Mouse (Mus musculus) lung, postnatal 4 days (tissue): ENCODE measurements around the gene Usp35.
A peak's percentile ranks its signal among the peaks of the same experiment; 100 is the strongest.

Experiments
- DNase-seq, 2 experiments: peaks; one replicate each; pipeline ENCODE4 v3.0.0; 2021

Usp35 gene

GRCm38 (mm10) chr7:97313364-97313995 lies 18.3 kb downstream of the Usp35 start:
- DNase-seq: peak in 1 of 2 experiments; percentile 13

GRCm38 (mm10) chr7:97312856-97313255 lies 19.0 kb downstream of the Usp35 start:
- peak in 1 of 2 experiments; percentile 13 for DNase-seq

DNA sequence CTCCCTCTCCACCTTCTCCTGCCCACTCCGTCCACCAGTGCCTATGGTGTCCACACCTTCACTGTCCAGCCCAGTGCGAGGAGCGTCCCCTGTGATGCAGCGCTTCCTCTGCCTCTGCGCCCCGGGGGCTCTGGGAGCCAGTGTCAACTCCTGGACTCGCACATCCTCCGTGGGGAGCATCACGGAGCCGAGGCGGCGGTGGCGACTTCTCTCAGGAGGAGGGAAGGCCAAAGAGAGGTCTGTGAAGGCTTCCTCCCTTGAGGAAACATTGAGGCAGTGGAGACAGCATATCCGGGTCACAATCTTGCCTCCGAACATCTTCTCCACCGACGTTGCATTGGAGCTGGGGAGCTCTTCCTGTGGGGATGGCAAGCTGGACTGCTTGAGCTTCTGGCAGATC lies 19.6 kb downstream of the Usp35 start:
- no peak for DNase-seq

DNA sequence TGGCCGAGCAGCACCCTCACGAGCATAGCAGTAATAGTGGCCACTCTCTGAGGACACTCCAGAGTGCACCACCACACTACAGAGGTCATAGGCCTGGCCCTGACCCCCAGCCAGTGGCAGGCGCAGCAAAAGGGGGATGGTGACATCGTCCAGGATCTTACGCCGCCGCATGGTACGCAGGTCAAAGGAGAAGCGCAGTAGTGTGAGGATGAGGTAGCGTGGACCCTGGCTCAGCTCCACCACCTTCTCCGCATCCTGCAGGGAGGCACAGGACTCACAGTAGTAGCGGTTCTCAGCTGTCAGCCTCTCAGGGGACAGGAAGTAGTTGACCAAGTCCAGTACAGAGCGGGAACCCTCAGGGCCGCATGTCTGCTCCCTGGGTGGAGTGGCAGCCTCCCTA lies 20.2 kb downstream of the Usp35 start:
- DNase-seq: peak in 1 of 2 experiments; percentile 15

- DNase-seq: no peak
Observed at GRCm38 (mm10) chr7:97310341-97310635, 21.5 kb downstream of the Usp35 start.

- DNase-seq: no peak
Observed at GRCm38 (mm10) chr7:97309461-97310340, 22.1 kb downstream of the Usp35 start.

GRCm38 (mm10) chr7:97307546-97307945 lies 24.3 kb downstream of the Usp35 start:
- DNase-seq: no peak

DNA sequence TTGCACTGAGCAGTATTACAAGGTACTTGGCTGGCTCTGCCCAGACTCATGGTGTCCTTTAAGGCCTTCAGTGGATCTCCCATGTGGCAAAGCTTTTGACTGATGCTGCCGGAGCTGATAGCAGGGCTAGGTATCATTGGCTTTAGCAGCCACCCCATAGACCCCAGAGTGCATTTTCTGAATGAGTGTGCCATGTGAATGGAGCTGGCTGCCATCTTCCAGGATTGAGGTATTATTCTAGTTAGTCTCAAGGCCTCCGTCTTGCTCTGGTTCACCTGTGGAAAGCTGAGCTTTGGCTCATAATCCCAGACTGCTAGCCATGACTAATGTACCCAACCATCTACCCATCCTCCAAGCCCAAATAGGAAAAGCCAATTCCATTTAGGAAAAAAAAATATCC lies 25.0 kb downstream of the Usp35 start:
- DNase-seq: no peak

DNA sequence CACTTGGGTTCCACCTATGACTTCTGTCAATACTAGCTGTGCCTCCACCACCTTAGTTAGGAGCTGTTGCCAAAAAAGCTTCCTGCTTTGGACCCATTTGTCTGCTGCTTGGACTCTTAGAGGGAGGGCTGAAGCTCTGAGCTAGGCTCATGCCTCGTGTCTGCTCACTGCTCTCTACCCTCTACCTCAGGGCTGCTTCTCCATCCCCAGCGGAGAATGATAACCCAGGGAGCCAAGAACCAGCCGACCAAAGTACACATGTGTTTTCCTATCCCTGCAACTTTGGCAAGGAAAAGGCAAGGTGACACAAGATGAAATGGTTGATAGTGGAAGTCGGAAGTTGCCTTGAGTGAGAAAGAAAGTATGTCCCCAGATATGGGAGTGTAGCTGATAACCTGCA lies 26.6 kb downstream of the Usp35 start:
- no peak for DNase-seq

DNA sequence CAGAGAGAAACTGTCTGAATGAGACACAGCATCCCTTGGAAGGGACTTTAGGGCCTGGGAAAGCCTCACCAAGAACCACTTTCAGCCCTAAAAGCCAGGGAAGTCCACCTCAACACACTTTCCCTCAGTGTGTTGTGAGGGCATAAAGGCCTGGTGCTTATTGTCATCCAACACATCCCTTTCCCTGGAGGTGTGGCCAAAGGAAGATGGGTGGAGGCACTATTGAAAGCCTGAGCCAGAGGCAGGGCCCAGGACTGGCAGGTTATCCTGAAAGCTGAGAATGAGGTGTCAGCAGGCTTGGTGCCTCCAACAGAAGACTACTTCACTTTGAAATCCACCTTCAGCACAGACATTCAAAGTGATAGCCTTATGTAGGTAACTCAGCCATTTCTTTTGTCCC lies 27.3 kb downstream of the Usp35 start:
- DNase-seq: no peak

DNA sequence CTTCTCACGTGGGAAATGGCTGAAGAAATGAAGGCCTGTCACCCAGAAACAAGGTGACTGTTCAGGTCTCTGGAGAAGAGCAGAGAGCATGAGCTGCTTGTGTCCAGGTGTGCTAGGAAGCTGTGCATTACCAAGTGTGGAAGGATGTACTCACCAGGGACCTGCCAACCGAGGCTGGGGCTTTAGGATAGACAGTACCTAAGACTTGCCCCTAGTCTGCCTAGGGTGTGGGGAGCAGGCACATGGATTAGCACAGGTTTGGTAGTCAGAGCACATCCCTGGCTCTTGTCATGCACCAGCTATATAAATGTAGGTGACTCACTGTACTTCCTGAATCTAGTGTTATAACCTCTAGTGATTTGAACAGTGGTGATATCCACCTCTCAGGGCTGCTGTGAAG lies 28.2 kb downstream of the Usp35 start:
- peak in 1 of 2 experiments; percentile 2 for DNase-seq

DNA sequence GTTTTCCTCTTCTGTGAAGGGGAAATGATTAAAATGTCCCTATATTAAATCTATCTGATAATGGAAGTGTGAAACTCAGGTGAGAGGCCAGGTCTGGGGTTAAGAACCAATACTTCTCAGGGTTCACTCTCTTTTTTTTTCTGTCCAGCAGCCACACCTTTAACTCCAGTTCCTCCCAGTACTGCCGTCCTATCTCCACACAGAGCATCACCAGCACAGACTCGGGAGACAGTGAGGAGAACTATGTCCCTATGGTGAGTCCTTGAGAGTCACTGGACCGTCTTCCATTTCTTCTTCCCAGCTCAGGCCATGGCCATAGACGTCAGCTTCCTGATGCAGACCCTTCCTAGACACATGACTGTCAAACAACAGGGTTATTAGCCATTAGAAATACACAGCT lies 28.9 kb downstream of the Usp35 start:
- peak in 1 of 2 experiments; percentile 2 for DNase-seq

DNA sequence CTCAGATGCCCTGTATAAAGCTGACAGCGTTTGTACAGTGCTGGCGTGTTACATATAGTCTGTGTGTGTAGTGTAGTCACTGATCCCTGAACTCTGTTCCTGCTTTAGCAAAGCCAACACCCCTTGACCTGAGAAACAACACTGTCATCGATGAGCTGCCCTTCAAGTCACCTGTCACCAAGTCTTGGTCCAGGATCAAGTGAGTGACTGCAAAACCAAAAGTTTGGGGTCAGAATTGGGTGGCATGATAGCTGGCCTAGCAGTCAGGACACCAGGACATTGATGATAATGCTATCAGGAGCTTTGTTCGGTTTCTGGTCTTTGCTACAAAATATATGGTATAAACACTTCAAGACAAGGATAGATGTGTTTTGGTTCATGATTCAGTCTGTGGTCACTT lies 29.6 kb downstream of the Usp35 start:
- DNase-seq: no peak

GRCm38 (mm10) chr7:97301321-97301720 lies 30.5 kb downstream of the Usp35 start:
- no peak for DNase-seq

DNA sequence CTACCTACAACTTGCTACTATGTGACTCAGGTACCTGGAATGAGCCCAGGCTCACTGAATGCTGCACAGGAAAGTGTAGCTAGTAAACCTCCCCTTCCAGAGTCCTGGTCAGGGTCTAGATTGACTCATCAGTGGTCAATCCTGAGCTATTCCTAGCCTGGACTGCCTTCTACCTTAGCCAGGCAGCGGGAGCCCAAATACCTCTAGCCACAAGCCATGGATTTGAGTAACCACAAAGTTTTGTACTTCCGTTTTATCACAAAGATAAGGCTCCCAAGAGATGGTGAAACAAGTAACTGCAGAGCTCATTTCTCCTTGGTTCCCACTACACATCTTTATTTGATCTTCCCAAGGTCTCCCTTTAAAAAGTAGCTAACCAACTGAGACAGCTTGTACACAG lies 30.9 kb downstream of the Usp35 start:
- no peak for DNase-seq

- no peak for DNase-seq
Observed at GRCm38 (mm10) chr7:97298943-97299342, 32.9 kb downstream of the Usp35 start.

GRCm38 (mm10) chr7:97298279-97298678 lies 33.5 kb downstream of the Usp35 start:
- DNase-seq: no peak

- DNase-seq: peak in 1 of 2 experiments; percentile 71
Observed at GRCm38 (mm10) chr7:97297466-97297865, 34.4 kb downstream of the Usp35 start.

DNA sequence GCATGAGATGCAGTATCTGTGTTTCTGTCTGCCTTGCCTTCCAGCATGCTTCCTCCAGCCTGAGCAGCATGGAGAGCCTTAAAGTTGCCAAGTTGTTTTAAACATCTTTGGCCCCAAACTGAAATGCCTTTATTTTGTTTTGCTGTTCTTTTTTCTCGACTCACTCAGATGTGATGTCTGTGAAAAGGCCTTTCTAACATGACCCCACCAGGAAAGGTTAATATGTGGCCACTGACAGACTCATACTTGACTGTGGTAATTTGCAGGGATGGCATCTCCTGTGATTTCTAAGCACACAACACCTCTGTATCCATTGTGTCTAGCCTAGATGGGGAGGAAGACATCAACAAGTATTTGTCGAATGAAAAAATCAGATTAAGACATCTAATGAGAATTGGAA lies 34.8 kb downstream of the Usp35 start:
- DNase-seq: no peak

DNA sequence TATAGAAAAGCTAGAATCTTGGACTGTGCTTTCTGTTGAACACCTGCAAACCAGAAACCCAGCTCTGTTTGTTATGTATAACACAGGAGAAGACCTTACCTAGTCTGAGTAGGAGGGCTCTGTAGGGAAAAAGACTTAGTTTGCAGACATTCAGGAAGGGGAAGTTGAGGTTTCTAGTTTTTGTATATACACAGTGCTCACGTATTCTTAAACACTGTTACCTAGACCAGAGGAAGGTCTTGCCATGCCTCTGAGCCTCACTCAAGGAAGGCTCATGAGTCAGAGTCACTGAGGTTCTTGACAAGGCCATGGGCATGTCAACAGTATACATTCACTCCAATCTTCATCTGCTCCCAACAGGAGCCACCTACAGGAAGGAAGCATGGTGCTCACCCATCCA lies 60.8 kb downstream of the Usp35 start:
- no peak for DNase-seq

GRCm38 (mm10) chr7:97270367-97270766 lies 61.5 kb downstream of the Usp35 start:
- no peak for DNase-seq

DNA sequence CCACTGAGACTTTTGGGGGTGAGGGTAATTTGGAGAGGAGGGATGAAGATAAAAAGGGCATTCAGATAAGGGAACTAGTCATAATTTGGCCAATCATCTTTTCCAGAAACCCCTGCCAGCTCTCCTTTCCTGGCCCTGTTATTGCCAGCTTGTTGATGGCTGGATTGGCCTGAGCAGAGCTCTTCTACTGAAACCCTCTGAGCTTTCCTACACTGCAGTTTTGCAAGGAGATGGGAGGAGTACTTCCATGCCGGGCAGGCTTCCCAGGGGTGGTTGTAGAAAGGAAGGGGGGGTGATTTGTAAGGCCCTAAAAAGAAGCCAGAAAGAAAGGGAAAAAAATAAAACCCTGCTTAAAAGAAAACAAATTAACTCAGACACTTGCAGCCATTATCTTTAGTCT lies 69.3 kb downstream of the Usp35 start:
- peak; percentile 9 to 45 for DNase-seq
